Mouse (Mus musculus) right cerebral cortex, postnatal 4 days (tissue): ENCODE results near the gene Nabp2.

Experiments used
- DNase-seq: peaks from one replicate; pipeline ENCODE4 v3.0.0-alpha.2; 2022

Nabp2 gene

GRCm38 (mm10) chr10:128411211-128412054, at the start of gene Nabp2, which contains the start of gene Rnf41:
Gene Nabp2 (minus strand): TSS chr10:128411492.
Gene Rnf41 (plus strand): TSS chr10:128411657.
- peak; percentile 94 for DNase-seq

GRCm38 (mm10) chr10:128460270-128460630, 49.0 kb upstream of the Nabp2 start:
- DNase-seq: no peak

GRCm38 (mm10) chr10:128459409-128460269, 48.3 kb upstream of the Nabp2 start:
- DNase-seq: peak; percentile 40

GRCm38 (mm10) chr10:128458719-128459408, 47.6 kb upstream of the Nabp2 start, which contains the start of gene Smarcc2:
Gene Smarcc2 (plus strand): TSS chr10:128459248.
- DNase-seq: peak; percentile 84

- DNase-seq: peak; percentile 93
These were observed 47.0 kb upstream of the Nabp2 start for GRCm38 (mm10) chr10:128458348-128458718.

- no peak for DNase-seq
These were observed 46.4 kb upstream of the Nabp2 start for GRCm38 (mm10) chr10:128457676-128458075.

- DNase-seq: peak; percentile 64
These were observed 44.0 kb upstream of the Nabp2 start for GRCm38 (mm10) chr10:128455280-128455679.

- DNase-seq: no peak
These were observed 43.2 kb upstream of the Nabp2 start for GRCm38 (mm10) chr10:128454471-128454870.

GRCm38 (mm10) chr10:128451014-128451413, 39.7 kb upstream of the Nabp2 start:
- no peak for DNase-seq

GRCm38 (mm10) chr10:128445407-128445806, 34.1 kb upstream of the Nabp2 start:
- no peak for DNase-seq

GRCm38 (mm10) chr10:128444354-128444753, 33.1 kb upstream of the Nabp2 start:
- no peak for DNase-seq

- no peak for DNase-seq
These were observed 31.4 kb upstream of the Nabp2 start for GRCm38 (mm10) chr10:128442718-128443117.

GRCm38 (mm10) chr10:128441324-128442119, 30.2 kb upstream of the Nabp2 start:
- DNase-seq: no peak

GRCm38 (mm10) chr10:128440407-128440806, 29.1 kb upstream of the Nabp2 start:
- no peak for DNase-seq

GRCm38 (mm10) chr10:128438675-128439279, 27.5 kb upstream of the Nabp2 start:
- no peak for DNase-seq

- no peak for DNase-seq
These were observed 25.1 kb upstream of the Nabp2 start for GRCm38 (mm10) chr10:128436376-128436775.

GRCm38 (mm10) chr10:128435873-128436272, 24.6 kb upstream of the Nabp2 start:
- DNase-seq: no peak

GRCm38 (mm10) chr10:128435186-128435823, 24.0 kb upstream of the Nabp2 start:
- DNase-seq: no peak

GRCm38 (mm10) chr10:128434681-128435080, 23.4 kb upstream of the Nabp2 start:
- DNase-seq: no peak

GRCm38 (mm10) chr10:128433417-128433816, 22.1 kb upstream of the Nabp2 start:
- DNase-seq: no peak

- no peak for DNase-seq
These were observed 18.2 kb upstream of the Nabp2 start for GRCm38 (mm10) chr10:128429454-128429853.
